Mouse (Mus musculus): ENCODE measurements at regions not wholly inside any gene's neighbourhood (a gene's known extent, or its start where the extent isn't known, plus 50 kb on each side); places are given as distances from the start of the nearest gene placed in this dataset.

DNA sequence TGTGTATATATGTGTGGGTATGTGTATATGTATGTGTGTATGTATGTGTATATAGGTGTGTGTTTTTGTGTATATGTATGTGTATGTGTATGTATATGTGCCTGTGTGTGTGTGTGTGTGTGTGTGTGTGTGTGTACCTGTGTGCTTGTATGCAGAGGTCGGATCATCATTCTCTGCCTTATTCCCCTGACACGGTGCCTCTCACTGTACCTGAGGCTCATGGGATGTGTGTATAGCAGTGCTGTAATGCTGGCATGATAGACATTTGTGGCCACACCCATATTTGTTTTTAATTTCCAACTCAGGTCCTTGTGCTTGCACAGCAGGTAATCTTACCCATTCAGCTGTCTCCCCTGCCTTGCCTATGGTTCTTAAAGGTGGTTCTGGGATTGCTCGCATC is 402.1 kb upstream of the Tmpo start:
- no peak for DNase-seq (ENCODE audit: low spot score)

DNA sequence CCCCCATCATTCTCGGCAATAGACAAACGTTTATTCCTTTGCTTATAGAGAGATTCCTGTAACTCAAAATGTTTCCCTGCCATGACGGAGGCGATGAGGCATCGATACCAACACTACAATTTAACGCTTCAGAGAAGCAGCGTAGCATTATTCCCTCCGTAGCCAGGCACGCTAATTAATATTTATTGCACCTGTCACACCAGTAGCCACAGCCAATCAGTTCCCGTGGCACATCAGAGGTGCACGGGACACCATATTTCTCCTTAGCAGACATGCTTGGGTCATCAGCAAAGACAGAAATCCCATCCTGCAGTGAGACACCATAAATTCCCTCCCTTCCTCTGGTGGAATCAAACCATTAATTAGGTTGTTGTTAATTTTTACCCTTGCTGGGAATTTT is 399.8 kb upstream of the Tmpo start:
- DNase-seq (ENCODE audit: low spot score), result no peak

DNA sequence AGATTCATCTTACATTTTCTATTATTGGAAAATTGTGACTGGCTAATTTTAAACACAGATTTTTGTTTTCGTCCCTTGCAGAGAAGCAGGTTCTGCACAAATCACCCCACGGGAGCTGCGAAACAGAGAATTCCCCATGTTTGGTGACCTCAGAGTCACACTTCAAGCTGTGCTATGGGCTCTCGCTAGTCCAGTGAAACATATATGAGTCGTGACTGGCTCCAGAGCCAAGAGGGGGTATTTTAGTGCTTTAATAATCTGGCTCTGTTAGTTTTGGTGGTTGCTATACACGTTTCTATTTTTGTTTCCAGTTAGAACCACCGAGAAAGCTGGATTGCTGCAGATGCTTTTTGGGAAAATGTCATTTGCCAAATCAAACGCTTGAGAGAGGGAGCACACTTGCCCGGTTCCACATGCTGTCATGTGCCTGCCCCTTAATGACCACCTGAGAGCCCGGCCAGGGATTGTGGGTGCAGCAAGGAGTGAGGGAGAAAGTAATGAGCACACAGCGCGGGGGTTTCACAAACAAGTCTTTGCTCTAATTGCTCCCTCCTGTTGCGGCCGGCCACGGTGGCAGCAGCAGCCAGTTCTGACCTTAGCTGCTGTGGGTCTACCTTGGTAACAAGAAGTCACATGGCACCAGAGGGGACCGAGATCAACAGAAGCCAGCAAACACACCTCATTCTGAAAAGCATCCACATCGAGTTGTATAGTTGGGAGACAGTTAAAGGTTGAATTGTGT is 394.4 kb upstream of the Tmpo start:
- DNase-seq (ENCODE audit: low spot score), result no peak

DNA sequence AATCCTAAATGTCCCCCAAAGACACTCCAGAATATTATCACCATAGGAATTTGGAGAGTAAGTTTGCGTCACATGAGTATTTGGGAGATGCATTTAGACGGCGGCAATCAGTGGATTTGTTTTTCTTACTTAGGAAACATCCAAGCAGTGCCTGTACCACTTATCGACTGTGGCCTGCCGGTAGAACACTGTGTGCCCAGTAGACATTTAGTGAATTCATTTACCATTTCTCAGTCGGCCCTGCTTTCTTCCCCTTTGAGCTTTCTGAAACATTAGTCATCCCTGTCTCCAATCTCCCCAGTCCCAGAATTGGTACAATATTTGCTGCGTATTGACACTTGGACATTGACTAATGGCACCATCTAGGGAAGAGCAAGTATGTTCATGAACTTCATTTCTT is 391.7 kb upstream of the Tmpo start:
- no peak for DNase-seq (ENCODE audit: low spot score)

DNA sequence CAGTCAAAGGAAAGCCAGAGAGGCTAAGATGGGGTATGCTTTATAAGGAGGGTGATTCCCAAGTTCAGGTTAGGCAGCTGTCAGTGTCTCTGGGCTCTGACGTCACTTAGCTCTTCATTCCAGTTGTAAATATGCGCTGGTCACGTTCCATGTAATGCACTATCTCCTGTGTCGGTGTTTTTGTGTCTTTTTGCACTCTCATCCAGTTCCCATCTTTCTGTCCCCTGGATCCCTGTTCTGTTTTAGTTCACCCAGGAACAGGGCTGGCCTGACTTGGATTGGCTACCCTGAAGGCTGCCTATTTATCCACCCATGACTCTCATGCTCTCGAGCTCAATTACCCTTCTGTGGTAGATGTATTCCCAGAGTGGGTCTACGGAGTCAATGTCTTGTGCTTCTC is 387.9 kb upstream of the Tmpo start:
- no peak for DNase-seq (ENCODE audit: low spot score)

DNA sequence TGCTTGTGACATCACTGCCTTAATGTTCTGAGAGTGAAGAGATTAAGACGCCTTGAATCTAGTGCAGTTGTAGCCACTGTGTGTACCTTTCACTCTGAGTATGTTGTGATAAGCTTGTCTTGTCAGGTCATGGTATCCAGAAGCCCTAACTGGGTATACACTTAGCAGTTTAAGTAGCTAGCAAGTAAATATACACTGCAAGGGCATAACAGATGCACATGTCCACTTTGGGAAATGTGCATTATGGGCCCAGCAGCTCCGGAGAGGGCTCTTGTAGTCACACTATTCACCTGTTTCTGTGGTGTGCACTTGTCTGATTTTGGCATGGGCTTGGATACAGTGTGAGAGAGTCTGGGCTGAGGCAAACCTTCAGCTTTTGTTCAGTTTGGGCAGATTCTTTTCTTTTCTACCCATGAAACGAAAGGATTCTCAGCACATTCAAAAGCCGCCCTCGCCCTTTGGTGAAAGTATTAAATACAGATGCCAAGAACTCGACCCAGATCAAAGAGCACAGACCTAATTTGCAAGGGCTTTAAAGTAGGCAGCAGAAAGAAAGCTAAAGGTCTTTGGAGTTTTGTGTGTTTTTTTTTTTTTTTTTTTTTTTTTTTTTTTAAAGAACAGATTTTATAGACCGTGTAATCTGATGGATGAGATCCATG is 385.1 kb upstream of the Tmpo start:
- no peak for DNase-seq (ENCODE audit: low spot score)

DNA sequence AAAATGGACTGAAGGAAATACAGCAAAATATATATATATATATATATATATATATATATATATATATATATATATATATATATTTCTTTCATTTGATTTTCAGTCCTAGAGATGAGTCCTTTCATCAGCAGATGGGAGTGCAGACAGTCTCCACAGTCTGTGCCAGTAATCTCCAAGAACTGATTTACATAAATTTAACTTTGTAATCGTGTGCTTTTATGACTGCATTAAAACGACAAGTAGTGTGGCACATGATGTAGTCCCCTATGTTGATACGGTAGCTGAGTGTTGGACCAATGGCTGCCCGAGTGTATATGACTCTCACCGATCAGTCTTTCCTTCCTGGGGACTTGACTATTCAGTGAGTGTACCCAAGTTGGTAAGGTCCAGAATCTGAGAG is 378.2 kb upstream of the Tmpo start:
- no peak for DNase-seq (ENCODE audit: low spot score)

DNA sequence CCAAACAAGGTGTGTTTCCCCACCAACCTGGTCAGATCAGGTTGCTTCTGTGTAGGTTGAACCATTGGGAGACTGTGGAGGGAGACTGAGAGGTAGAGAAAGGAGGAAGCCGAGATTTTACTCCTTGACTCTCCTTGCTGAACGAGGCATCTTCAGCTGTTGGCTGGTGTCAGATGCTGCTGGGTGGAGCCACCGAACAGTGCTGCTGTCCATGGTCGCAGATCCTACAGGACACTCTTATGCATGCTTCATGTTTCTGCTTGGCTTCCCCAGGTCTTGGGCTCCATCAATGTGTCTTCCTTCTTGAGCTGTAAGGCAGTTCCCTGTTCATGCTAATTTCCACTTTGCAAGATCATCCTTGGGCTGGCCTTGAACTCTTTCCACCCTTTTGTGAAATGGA is 367.0 kb upstream of the Tmpo start:
- no peak for DNase-seq (ENCODE audit: low spot score)

DNA sequence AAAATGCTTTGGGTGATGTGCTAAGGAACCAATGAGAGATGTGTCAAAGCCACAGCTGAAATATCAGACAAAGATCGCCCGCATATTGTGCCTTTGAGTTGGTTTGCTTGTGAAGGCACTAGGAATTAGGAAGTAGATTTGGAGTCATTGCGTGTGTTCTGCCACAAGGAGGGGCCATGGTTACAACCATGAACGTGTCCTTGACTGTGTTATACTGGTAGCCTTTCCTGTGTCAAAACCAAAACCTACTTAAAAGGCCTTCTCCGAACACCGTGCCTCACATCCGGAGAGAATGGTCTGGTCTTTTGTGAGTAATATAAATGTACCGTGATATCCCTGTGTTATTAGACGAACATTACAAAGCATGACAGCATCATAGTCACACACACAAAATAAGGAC is 365.0 kb upstream of the Tmpo start:
- no peak for DNase-seq (ENCODE audit: low spot score)

DNA sequence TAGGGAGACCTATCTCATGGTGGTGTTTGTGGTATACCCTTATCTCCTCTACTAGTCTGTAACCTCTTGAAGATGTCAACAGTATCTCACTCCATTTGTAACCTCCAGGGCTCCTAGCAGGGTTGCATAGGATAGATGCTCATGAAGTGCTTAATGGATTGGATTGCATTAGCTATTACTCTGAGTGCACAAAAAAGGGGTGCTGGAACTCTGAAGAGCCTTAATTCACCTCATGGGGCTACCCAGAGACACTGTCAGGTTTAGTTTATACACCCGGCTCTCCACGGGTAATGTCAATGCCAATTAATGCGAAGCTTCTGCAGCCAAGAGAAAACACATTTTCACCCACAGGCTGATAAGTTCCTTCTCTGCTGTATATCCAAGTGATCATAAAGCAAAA is 364.3 kb upstream of the Tmpo start:
- no peak for DNase-seq (ENCODE audit: low spot score)

DNA sequence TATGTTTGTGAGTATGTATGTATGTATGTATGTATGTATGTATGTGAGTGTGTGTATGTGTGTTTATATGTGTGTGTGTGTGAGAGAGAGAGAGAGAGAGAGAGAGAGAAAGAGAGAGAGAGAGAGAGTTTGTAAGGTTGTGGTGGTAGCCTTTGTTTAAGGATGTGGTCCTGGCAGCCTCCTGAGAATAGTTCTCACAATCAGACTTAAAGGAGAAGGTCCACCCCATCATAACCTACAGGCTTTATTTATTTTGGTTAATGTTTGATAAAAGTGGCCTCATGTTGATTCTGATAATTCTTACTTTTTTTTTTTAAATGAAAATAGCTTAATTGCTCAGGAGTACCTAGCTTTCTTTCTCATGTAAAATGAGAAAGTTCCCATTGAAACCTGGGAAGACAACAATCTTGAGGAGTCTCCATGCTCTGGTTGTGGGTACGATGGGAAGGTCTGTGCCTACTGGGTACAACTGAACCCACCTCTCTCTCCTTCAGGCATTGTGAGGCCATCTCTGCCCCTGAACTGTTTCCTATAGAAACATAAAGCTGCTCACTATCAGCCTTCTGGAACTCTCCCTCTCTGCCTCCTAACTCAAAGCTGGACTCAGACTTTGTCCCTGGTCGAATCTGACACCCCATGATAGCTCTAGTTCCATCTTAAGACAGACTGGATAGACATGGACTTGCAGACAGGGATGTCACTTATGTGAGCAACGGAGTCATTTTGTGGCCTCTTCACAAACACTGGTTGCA is 362.2 kb upstream of the Tmpo start:
- no peak for DNase-seq (ENCODE audit: low spot score)

DNA sequence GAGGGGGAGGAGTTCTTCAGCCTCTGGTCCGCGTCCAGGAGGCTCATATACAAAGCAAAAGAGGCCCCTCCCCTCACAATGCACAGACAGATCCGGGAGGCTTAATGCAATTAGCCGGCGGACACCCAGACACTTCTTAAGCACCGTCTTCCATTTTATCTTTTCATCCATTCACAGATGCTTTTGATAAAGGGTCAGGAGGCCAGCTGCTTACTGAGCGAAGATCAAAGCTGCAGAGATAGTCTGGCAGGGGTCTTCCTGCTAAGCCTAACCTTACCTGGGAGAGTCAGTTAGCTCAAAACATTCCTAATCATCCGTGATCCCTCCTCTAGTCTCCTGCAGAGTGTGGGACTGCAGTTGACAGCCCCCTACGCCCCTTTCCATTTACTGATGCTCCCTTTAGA is 361.1 kb upstream of the Tmpo start:
- DNase-seq (ENCODE audit: low spot score), result no peak

DNA sequence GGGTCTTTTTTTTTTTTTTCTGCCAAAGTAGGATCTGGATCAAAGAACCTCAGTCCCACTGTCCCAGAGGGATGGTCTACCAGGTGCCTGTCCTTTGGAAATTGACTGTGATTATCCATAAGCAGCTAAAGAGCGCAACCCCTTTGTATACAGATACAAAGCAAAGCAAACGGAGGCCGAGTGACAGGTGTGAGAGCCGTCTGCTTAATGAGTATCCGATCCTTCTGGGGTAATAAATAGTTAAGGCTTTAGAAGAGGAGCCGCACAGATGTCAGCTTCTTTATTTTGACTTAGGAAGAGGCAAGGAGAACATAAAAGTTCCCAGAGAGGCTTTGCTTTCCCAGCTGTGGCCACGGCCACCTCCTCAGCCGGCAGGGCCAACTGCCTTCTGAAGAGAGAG is 356.1 kb upstream of the Tmpo start:
- DNase-seq (ENCODE audit: low spot score), result no peak

DNA sequence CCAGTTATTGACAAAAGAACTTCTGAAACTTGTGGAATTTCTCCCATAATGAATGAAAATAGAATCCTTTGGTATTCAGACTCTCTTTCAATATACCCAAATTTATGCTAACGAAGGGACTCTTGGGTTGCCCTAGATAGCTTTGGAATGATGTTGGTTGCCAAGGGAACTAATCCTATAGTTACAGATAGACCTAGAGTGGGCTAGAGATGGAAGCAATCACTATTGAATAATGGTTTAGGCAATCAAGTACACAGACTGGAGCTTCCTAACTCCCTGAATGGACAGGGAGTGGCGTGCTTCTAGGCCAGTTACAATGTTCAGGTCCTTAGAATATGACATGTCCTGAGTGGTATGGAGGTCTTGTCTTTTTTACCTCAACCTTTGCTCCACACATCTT is 354.3 kb upstream of the Tmpo start:
- DNase-seq (ENCODE audit: low spot score), result no peak

DNA sequence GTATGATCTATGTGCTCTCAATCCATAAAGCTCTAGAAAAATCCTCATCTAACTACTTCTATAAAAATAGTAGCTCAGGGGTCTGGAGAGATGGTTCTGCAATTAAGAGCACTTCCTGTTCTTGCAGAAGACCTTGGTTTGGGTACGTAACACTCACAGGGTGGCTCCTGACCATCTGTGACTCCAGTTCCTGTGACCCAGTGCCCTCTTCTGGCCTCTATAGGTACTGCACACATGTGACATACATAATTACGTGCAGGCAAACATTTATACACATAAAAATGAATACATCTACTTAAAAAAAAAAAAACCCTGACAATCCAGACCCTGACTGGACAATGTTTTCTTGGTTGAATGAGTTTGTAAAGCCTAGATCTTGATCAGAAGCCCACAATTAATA is 347.2 kb upstream of the Tmpo start:
- no peak for DNase-seq (ENCODE audit: low spot score)

DNA sequence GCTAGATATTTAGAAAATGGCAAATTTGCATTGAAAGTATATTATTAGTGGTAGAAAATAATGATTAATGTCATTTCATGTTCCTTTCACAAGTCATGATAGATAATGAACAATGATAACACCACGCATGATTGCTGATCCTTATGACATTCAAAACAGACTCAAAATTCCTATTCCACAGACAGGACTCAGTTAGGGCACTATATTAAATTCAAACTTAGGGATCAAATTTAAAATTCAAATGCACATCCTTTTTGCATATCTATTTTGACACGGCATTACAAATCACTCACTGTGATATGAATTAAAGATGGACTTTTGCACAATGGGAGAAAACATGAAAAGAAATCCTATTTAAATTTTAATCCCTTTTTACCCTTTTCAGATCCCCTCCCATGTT is 340.1 kb upstream of the Tmpo start:
- DNase-seq (ENCODE audit: low spot score), result no peak

DNA sequence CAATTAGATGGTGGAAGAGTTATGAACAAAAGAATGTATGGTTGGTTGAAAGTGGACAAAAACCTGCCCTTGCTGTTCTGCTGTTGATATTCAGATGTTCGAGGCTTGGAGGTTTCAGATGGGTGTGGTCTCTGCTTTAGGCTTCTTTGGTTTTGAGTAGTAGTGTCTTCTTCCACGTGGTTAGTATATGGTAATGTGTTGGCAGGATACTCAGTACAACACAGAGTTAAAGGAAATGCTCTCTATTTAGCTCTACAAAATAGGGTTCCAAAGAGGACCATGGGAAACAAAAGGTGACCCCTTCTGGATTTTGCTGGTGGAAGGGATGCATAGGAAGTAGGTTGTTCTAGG is 333.9 kb upstream of the Tmpo start:
- no peak for DNase-seq (ENCODE audit: low spot score)

DNA sequence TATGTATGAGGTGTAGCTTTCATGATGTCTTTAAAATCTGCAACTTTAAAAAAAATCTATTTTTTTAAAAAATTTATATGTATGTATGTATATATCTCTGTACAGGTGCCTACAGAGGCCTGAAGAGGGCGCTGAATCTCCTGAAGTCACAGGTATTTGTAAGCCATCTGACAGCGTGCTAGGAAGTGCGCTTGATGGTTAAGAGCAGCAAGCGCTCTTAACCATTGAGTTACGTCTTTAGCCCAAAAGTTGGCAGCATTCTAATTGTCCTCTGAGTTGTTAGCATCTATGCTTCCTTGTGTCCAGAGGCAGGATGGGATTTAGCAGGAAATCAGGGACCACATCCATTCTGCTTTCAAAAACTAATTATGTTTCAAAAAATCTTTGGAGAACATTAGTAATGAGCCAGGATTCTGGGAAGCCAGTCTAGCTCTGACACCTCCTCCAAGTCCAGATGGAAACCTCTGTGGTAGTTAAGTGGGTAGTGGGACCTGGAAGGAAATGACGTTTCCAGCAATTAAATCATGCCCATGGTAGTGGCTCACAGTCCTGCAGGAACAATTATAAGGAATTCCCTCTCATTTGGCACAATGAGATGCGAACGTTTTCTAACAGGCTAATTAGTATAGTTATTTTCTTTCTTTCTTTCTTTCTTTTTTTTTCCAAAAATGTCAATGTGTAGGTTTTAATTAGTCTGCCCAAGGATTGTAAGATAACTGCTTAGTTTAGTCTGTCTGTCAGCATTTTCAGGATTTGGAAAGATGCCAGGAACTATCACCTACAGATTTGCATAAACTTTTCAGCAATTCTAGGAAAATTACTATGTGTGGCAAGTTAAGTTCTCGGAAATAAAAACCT is 333.3 kb upstream of the Tmpo start:
- DNase-seq (ENCODE audit: low spot score), result no peak

DNA sequence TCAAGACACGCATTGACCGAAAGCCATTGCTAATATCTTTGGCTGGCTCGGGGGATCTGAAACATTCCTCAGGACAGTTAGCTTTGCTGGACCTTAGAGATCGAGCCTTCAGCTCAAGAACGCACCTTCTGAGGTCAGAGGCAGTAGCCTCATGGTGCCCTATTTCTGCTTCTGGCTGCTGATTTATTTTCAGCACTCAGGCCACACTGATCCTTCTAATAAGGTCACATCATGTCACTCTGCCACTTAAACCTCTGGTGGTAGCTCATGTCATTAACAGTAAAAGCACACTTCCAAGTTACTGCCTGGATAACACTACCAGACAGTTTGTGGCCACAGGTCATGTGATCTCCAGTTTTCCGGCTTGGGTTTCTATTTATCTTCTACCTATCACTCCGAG is 325.9 kb upstream of the Tmpo start:
- DNase-seq (ENCODE audit: low spot score), result no peak

DNA sequence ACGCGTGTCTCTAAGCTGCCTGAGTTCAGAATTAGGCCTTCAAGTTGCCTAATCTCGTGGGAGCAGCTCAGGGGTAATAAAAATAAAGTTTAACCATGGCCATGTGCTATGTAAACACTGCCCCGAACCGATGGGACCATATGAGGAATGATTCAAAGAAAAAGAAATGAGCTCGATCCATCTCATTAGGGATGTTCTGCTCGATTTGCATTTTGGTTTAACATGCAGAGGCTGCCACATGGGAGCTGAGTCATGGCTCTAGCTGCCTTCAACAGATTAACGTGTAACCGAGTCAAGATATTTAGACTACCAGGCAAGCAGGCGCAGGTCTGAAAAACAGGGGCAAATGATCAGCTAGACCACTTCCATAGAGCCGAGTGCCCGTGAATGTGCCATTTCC is 323.8 kb upstream of the Tmpo start:
- no peak for DNase-seq (ENCODE audit: low spot score)

DNA sequence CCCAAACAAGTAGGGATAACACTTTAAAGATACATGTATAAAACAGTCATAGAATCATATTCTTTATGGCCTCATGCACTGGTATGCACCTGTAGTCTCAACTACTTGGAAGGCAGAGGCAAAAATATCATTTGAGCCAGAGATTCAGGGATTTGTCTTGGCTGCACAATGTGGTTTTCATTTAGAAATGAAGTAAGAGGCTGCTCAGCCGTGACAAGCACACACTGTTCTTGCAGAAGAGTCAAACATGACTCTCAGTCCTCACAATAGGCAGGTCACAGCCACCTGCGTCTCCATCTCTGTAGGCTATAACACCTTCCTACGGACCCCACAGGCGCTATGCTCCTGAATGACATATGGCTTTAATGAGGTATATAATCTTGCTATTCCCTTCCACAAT is 317.4 kb upstream of the Tmpo start:
- DNase-seq (ENCODE audit: low spot score), result no peak

DNA sequence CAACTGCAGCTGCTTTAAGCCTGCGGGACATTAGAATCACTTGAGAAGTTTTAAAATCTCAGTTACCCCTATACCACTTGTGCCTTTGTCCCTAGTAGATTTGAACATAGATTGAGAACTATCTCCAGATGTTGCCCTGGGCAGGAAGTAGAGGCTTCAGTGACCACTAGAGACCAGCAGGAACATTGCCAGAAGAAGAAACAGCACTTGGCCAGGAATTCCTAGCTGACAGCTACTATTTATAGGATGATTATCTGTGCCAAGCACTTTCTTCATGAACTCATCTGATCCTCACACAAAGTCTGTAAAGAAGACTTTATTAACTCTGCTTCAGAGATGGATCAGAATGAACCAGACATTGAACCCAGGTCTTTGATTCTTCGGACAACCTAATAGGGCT is 283.6 kb upstream of the Tmpo start:
- no peak for DNase-seq (ENCODE audit: low spot score)

Measured in yolk sac, embryonic 10.5 days (tissue).